ENCODE assay signal across 1 mouse cellular context in genomic region chr2:28582647-28583353, GRCm38 (mm10).
TF ChIP-seq lines count a peak whose summit lies in the region.

No protein-coding gene starts in this region.

TF ChIP-seq in MEL, 35 proteins besides CTCF, POLR2A, EP300 and RAD21 (continued from another document):
- TF ChIP-seq E2F4 (IDR thresholded peaks at IDR 0.05; ENCODE audit: borderline replicate concordance, low read depth, low read length) (peak; percentile 98), MAFK (IDR thresholded peaks at IDR 0.05; ENCODE audit: borderline replicate concordance, low read depth, low read length) (no peak), MAZ (IDR thresholded peaks at IDR 0.05; ENCODE audit: low read depth, low read length) (peak; percentile 69), MXI1 (IDR thresholded peaks at IDR 0.05; ENCODE audit: low read depth, low read length) (peak; percentile 96), TBP (IDR thresholded peaks at IDR 0.05; ENCODE audit: low read depth, low read length) (peak; percentile 92), ZMIZ1 (IDR thresholded peaks at IDR 0.05; ENCODE audit: low read depth, low read length) (no peak), CHD2 (IDR thresholded peaks at IDR 0.05; ENCODE audit: low read length) (no peak), MEF2A (IDR thresholded peaks at IDR 0.05; ENCODE audit: extremely low read depth, insufficient replicate concordance, low read depth, low read length, poor library complexity, severe bottlenecking) (no peak), TCF12 (IDR thresholded peaks at IDR 0.05; ENCODE audit: low read depth, low read length) (peak; percentile 79), MAX (IDR thresholded peaks at IDR 0.05; ENCODE audit: low read length) (peak; percentile 81), GATA1 (IDR thresholded peaks at IDR 0.05; ENCODE audit: low read depth, low read length) (no peak), ZKSCAN1 (IDR thresholded peaks at IDR 0.05; ENCODE audit: low read depth, low read length) (peak; percentile 20; the same call in 1 of the 2 replicates), GABPA (IDR thresholded peaks at IDR 0.05; ENCODE audit: low read depth, low read length) (no peak), NELFE (IDR thresholded peaks at IDR 0.05; ENCODE audit: low read depth, low read length) (peak; percentile 74), MYB (IDR thresholded peaks at IDR 0.05; ENCODE audit: low read depth, low read length) (no peak), TAL1 (IDR thresholded peaks at IDR 0.05; ENCODE audit: low read length) (no peak)
TF ChIP-seq in MEL: peak in this region for 13.
